Mouse (Mus musculus) midbrain, embryonic 11.5 days (tissue): ENCODE measurements around the gene Hoxb8. TPM values are rescaled to one million over a fixed set of nuclear protein-coding genes. Genes with fewer than 3 reads are reported as not detected.

ENCODE experiments used
- ATAC-seq: fragments of 200-750 bp; cut with Nextera tagmentation; 2 replicates; pipeline ENCODE4 v1.8.0; 2017; ENCODE audit warnings: moderate TSS enrichment, moderate library complexity; ENCODE audit not compliant: low FRiP score
- DNase-seq: peaks from one replicate; pipeline ENCODE4 v3.0.0; 2015; ENCODE audit warnings: low spot score; ENCODE audit errors: missing footprints
- H3K27ac ChIP-seq: fragments of 300-500 bp; sonication (generic); 2 replicates; pipeline ENCODE4 v1.5.1; 2014; ENCODE audit warnings: low read depth, low read length
- H3K27me3 ChIP-seq: fragments of 300-500 bp; sonication (generic); 2 replicates; pipeline ENCODE4 v1.6.1; 2014; ENCODE audit warnings: mild to moderate bottlenecking, low read length, moderate library complexity, mixed read lengths; ENCODE audit not compliant: control insufficient read depth, insufficient read depth
- H3K36me3 ChIP-seq: fragments of 300-500 bp; sonication (generic); 2 replicates; pipeline ENCODE4 v1.6.1; 2014; ENCODE audit warnings: mild to moderate bottlenecking, low read length, moderate library complexity, mixed read lengths; ENCODE audit not compliant: control insufficient read depth, insufficient read depth
- H3K4me1 ChIP-seq: fragments of 300-500 bp; sonication (generic); 2 replicates; pipeline ENCODE4 v1.6.1; 2014; ENCODE audit warnings: low read length; ENCODE audit not compliant: control insufficient read depth, insufficient read depth
- H3K4me2 ChIP-seq: fragments of 300-500 bp; sonication (generic); 2 replicates; pipeline ENCODE4 v1.6.1; 2014; ENCODE audit warnings: mild to moderate bottlenecking, moderate library complexity
- H3K4me3 ChIP-seq: fragments of 300-500 bp; sonication (generic); 2 replicates; pipeline ENCODE4 v1.5.1; 2014; ENCODE audit warnings: low read depth, low read length
- H3K9ac ChIP-seq: fragments of 300-500 bp; sonication (generic); 2 replicates; pipeline ENCODE4 v1.6.1; 2014; ENCODE audit warnings: low read length
- H3K9me3 ChIP-seq: fragments of 300-500 bp; sonication (generic); 2 replicates; pipeline ENCODE4 v1.6.1; 2016; ENCODE audit warnings: low read length; ENCODE audit not compliant: control insufficient read depth
- WGBS: fragments of 180-500 bp; shearing (Covaris S2); extraction: QIAGEN DNeasy Blood & Tissue Kit; methylation state at CpG from one replicate; pipeline ENCODE4 v1.1.7; 2014; 5-methylcytosine and 5-hydroxymethylcytosine counted together
- polyA plus RNA-seq: library from polyadenylated mRNA; unstranded; fragments of >200 nt; fragmentation: Nextera tagmentation; extraction: Ambion mirVana; gene quantifications from 2 replicates; pipeline ENCODE4 v1.2.1, GENCODE M21; 2014

The Hoxb8 gene
- polyA plus RNA-seq, 1 experiment from 2014 or later, result not detected

DNA sequence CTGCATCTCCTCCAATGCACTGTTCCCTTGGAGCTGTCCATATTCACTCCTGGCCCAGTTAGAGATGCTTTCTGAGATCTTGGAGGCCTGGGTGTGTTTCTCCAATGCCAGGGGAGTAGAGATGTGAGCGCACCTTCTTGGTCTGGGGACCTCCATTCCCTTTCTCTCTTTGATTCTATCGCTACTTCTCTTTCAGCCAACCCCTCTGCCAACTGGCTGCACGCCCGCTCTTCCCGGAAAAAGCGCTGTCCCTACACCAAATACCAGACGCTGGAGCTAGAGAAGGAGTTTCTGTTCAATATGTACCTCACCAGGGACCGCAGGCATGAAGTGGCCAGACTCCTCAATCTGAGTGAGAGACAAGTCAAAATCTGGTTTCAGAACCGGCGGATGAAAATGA, 7.3 kb upstream of the Hoxb8 start:
- DNase-seq, result no peak
- 2% methylated on average over 10 of the region's 10 CpGs for WGBS
- Histone ChIP-seq H3K36me3 (no peaks in the 10 kb centered on the region), H3K4me3 (no peak overlapping the region), H3K9me3 (no peaks in the 10 kb centered on the region), H3K27me3 (peaks cover 100% of the 10 kb centered on the region), H3K4me1 (peaks cover 4% of the 10 kb centered on the region; the same call in 1 of the 2 replicates), H3K9ac (no peak overlapping the region), H3K4me2 (no peak overlapping the region), H3K27ac (no peak overlapping the region)
- no peak for ATAC-seq

DNA sequence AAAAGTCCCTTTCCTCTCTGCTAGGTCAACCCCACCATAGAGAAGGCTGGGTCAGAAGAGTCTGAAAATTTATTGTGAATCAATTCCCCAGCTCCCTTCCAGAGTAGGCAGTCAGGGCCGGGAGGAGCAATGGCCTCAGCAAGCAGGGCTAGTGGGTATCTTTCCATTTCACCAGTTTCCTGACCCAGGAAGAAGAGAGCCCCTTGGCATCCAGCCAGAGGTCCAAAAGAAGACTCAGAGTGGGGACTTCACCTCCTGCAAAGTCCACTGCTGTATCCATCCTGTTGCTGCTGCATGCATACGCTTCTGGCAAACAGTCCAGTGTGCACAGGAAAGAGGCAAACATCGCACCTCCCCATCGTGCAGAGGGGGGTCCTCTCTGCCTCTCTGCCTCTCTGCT, 5.8 kb upstream of the Hoxb8 start:
- ATAC-seq, result no peak
- Histone ChIP-seq H3K27ac (no peak overlapping the region), H3K9ac (no peak overlapping the region), H3K4me1 (peaks cover 4% of the 10 kb centered on the region; the same call in 1 of the 2 replicates), H3K27me3 (peaks cover 100% of the 10 kb centered on the region), H3K4me2 (no peak overlapping the region), H3K4me3 (no peak overlapping the region), H3K9me3 (no peaks in the 10 kb centered on the region), H3K36me3 (no peaks in the 10 kb centered on the region)
- no peak for DNase-seq
- WGBS, result 16% methylated on average over 4 of the region's 4 CpGs

DNA sequence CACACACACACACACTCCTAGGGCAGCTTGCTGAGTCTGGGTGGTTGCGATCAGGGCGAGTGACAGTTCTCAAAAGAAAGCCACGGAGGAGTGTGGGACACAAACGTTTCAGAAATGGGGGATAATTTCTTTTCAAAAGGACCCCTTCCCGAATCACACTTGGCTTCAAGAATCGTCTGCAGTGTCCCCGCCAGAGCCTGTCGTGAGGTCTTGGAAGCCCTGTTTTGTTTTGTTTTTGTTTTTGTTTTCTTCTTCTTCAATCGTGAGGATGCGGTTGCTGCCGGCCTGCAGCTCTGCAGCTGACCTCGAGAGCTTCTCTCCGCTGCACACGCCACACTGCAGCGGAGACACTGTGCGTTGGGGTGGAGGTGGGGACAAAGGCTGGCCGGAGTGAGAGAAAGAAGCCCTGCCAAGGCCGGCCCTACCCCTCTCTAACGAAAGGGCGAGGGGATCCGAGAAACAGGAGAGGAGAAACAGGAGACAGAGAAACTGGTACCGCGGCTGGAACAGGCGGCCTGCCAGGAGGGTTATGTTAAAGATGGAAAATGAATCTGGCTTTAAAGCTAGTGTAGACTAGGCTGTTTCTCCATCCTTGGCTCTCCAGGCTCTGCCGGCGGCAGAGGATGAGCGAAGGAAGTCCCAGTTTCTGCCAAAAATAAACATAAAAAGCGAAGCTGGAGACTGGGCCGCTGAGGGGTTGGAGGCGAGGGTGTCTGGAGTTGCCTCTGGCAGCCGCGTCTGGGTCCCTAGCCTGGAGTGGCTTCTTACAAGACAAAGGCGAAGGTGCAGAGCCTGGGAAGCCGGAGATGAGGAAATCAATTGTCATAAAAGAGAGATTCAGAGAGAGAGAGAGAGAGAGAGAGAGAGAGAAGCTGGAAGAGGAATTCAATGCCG, 4.3 kb upstream of the Hoxb8 start:
- Histone ChIP-seq H3K9me3 (no peaks in the 10 kb centered on the region), H3K36me3 (no peaks in the 10 kb centered on the region), H3K4me3 (no peak overlapping the region), H3K9ac (no peak overlapping the region), H3K4me1 (no peaks in the 10 kb centered on the region), H3K4me2 (no peak overlapping the region), H3K27me3 (peaks cover 100% of the 10 kb centered on the region), H3K27ac (no peak overlapping the region)
- ATAC-seq (no peak), DNase-seq (no peak)
- WGBS, result 1% methylated on average over 35 of the region's 35 CpGs

DNA sequence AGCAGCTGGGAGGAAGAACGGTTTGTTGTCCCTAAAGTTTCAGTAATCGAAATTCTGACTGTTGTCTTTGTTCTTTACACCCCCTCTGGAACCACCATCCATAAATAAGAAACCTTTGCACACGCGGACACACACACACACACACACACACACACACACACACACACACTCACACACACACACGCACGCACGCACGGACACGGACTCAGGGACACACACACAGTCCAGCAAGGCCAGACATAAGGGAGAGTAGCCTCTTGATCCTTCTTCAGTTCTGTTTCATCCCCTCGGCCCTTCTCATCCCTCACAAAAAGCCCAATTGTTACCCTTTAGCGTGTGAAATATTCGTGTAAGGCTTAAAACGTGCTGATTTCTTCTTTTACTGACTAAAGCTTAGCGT, 3.4 kb upstream of the Hoxb8 start:
- Histone ChIP-seq H3K36me3 (no peaks in the 10 kb centered on the region), H3K27me3 (peaks cover 100% of the 10 kb centered on the region), H3K9me3 (no peaks in the 10 kb centered on the region), H3K4me2 (no peak overlapping the region), H3K4me3 (no peak overlapping the region), H3K9ac (no peak overlapping the region), H3K4me1 (no peaks in the 10 kb centered on the region), H3K27ac (no peak overlapping the region)
- ATAC-seq (no peak), DNase-seq (peak; percentile 95)
- 19% methylated on average over 14 of the region's 14 CpGs for WGBS

DNA sequence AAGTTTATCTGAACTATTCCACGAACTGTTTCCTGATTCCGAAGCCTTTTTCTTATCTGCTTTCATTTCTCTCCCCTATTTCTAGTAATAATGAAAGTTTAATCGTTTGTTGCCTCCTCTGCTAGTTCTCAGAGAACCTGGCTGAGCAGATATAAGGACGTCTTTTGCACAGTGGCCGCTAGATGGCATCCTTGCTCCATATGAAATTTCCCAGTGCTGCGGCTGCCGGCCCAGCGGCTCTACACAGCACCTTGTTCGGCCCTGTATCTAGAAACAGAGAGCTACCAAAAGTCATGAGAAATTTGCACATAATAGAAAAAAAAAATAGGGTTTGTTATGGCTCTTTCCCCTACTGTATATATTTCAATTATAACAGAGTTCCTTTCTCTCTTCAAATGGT, 2.9 kb upstream of the Hoxb8 start:
- H3K4me2 ChIP-seq, result no peak overlapping the region
- DNase-seq (peak; percentile 99), ATAC-seq (no peak)
- H3K27me3 ChIP-seq, result peaks cover 100% of the 10 kb centered on the region
- no peak overlapping the region for H3K9ac ChIP-seq
- no peaks in the 10 kb centered on the region for H3K36me3 ChIP-seq
- under 1% methylated on average over 9 of the region's 9 CpGs for WGBS
- H3K27ac ChIP-seq, result no peak overlapping the region
- no peak overlapping the region for H3K4me3 ChIP-seq
- no peaks in the 10 kb centered on the region for H3K9me3 ChIP-seq
- H3K4me1 ChIP-seq, result no peaks in the 10 kb centered on the region

DNA sequence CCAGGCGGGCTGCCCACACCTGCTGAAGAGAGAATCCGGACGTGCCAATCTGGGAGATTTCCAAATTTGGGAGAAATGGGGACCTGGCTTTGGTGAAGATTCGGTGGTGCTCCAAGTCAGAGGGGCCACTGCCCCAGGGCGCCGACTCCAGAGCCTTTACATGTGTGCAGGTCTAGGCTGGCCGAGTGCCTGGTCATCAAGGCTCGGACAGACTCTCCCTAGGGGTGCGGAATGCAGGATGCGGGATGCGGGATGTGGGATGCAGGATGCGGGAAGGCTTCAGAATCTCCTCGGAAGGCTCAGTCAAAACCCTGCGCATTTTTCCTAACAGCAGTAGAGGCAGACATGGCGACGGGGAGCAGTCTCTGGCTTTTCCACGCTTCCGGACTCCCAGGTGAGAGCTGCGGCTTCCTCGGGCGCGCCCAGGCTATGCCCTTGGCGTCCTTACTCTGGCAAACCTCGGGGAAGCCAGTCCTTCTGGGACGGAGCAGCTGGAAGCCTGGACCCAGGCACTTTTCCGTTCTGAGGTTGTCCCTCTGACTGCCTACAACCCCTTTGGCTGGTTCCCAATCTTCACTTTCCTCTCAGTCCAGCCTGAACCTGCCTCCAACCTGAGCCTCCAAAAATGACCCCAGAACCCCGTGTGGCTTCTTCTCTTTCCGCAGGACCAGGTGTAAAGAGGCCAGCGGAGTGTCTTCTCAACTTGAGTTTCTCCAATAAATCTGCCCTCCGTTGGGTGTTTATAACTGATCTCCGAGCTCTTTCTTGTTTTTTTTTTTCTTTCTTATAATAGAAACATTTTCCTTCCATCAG, 2.1 kb upstream of the Hoxb8 start:
- Histone ChIP-seq H3K27ac (no peak overlapping the region), H3K4me3 (no peak overlapping the region), H3K36me3 (no peaks in the 10 kb centered on the region), H3K9ac (no peak overlapping the region), H3K4me2 (no peak overlapping the region), H3K27me3 (peaks cover 100% of the 10 kb centered on the region), H3K4me1 (no peaks in the 10 kb centered on the region), H3K9me3 (no peaks in the 10 kb centered on the region)
- WGBS, result 2% methylated on average over 31 of the region's 31 CpGs
- ATAC-seq (no peak), DNase-seq (peak; percentile 95)

DNA sequence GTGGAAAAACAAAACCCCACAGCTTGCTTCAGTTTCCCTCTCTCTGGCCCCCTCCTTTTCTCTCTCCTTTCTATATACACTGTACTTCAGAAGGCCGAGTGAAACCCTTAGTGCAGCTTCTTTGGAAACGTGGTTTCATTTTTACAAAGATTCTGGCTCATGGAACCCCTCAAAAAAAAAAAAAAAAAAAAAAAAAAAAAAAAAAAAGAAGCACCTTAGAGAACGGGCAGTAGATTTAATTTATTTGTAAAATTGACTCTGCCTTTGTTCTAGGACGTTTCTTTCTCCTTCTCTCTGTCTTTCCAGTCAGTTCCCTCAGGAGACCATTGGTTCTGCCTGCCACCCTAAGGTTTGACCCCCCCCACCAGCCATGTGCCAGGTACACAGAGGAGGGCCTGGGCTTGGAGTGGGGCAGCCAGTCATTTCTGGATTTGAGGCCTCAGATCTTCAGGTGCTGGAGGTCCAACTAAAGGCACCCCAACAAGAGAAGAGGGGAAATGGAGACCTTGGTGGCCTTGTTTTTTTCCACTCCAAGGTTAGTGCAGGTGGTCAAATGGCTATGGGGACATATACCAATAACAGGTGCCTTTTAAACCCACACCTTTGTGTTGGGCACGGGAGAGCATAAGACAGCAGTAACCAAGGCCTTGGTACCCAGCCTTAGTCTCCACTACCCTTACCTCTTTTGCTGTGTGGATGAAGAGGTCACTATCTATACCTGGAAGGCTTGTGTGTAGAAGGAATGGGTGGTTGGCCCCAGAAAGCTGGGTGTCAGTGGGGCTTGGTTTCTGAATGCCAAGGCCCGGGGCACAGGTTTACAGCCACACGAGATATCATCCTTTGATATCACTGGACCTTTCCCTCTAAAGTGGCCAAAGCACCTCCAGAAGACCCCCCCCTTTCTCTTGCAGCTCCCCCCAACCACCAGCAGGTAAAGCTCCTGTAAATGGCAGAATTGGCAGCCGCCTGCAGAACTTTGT, 1.0 kb upstream of the Hoxb8 start:
- WGBS, result 10% methylated on average over 8 of the region's 8 CpGs
- Histone ChIP-seq H3K4me3 (no peak overlapping the region), H3K9me3 (no peaks in the 10 kb centered on the region), H3K4me2 (no peak overlapping the region), H3K36me3 (no peaks in the 10 kb centered on the region), H3K27me3 (peaks cover 100% of the 10 kb centered on the region), H3K9ac (no peak overlapping the region), H3K27ac (no peak overlapping the region), H3K4me1 (no peaks in the 10 kb centered on the region)
- DNase-seq, result peak; percentile 93
- ATAC-seq, result no peak

DNA sequence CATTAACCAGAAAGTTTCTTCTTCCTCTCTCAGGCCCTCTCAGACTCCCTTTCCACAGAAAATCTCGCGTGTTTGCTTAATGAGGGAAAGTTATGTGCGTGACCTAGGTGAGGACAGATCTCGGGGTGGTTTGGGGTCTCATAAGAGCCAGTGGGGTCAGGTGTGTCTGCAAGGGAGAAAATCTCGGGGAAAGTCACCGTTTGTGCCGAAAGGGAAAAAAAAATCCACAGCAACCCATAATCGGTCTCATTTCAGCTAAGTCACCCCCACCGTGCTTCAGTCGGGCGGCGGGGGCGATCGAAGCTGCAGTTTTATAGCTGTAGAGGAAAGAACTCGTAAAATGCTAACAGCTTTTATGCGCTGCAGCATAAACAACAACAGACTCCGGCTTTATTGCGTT, 309 bp upstream of the Hoxb8 start:
- peaks cover 100% of the 10 kb centered on the region for H3K27me3 ChIP-seq
- DNase-seq, result peak; percentile 92
- H3K4me2 ChIP-seq, result no peak overlapping the region
- H3K36me3 ChIP-seq, result no peaks in the 10 kb centered on the region
- WGBS, result 5% methylated on average over 18 of the region's 18 CpGs
- H3K9me3 ChIP-seq, result no peaks in the 10 kb centered on the region
- ATAC-seq, result no peak
- H3K4me1 ChIP-seq, result no peaks in the 10 kb centered on the region
- no peak overlapping the region for H3K9ac ChIP-seq
- no peak overlapping the region for H3K27ac ChIP-seq
- no peak overlapping the region for H3K4me3 ChIP-seq
